Mouse (Mus musculus): ENCODE measurements at regions not wholly inside any gene's neighbourhood (a gene's known extent, or its start where the extent isn't known, plus 50 kb on each side); places are given as distances from the start of the nearest gene placed in this dataset.

- DNase-seq (ENCODE audit: low spot score): no peak
Measured at GRCm38 (mm10) chr10:9074916-9075315, 189.0 kb upstream of the Sash1 start.

- DNase-seq (ENCODE audit: low spot score): peak; percentile 22
Measured at GRCm38 (mm10) chr10:9071630-9072029, 185.8 kb upstream of the Sash1 start.

GRCm38 (mm10) chr10:9069608-9070190, 183.8 kb upstream of the Sash1 start:
- no peak for DNase-seq (ENCODE audit: low spot score)

GRCm38 (mm10) chr10:9066566-9066965, 180.7 kb upstream of the Sash1 start:
- DNase-seq (ENCODE audit: low spot score): no peak

GRCm38 (mm10) chr10:9061979-9062378, 176.1 kb upstream of the Sash1 start:
- no peak for DNase-seq (ENCODE audit: low spot score)

- no peak for DNase-seq (ENCODE audit: low spot score)
Measured at GRCm38 (mm10) chr10:9055274-9055673, 169.4 kb upstream of the Sash1 start.

GRCm38 (mm10) chr10:9053371-9053770, 167.5 kb upstream of the Sash1 start:
- no peak for DNase-seq (ENCODE audit: low spot score)

- DNase-seq (ENCODE audit: low spot score): no peak
Measured at GRCm38 (mm10) chr10:9047341-9047740, 161.5 kb upstream of the Sash1 start.

- DNase-seq (ENCODE audit: low spot score): no peak
Measured at GRCm38 (mm10) chr10:9044746-9045370, 159.0 kb upstream of the Sash1 start.

- no peak for DNase-seq (ENCODE audit: low spot score)
Measured at GRCm38 (mm10) chr10:9043507-9043906, 157.6 kb upstream of the Sash1 start.

GRCm38 (mm10) chr10:9030486-9030885, 144.6 kb upstream of the Sash1 start:
- DNase-seq (ENCODE audit: low spot score): no peak

GRCm38 (mm10) chr10:9029506-9029905, 143.6 kb upstream of the Sash1 start:
- no peak for DNase-seq (ENCODE audit: low spot score)

GRCm38 (mm10) chr10:9027070-9027807, 141.4 kb upstream of the Sash1 start:
- DNase-seq (ENCODE audit: low spot score): no peak

GRCm38 (mm10) chr10:9014810-9015505, 129.1 kb upstream of the Sash1 start:
- DNase-seq (ENCODE audit: low spot score): no peak

GRCm38 (mm10) chr10:9013549-9013925, 127.7 kb upstream of the Sash1 start:
- DNase-seq (ENCODE audit: low spot score): no peak

- DNase-seq (ENCODE audit: low spot score): peak; percentile 60
Measured at GRCm38 (mm10) chr10:9012829-9013548, 127.1 kb upstream of the Sash1 start.

- peak; percentile 33 for DNase-seq (ENCODE audit: low spot score)
Measured at GRCm38 (mm10) chr10:9011906-9012305, 126.0 kb upstream of the Sash1 start.

- no peak for DNase-seq (ENCODE audit: low spot score)
Measured at GRCm38 (mm10) chr10:9010191-9010590, 124.3 kb upstream of the Sash1 start.

- no peak for DNase-seq (ENCODE audit: low spot score)
Measured at GRCm38 (mm10) chr10:9005140-9005909, 119.5 kb upstream of the Sash1 start.

- no peak for DNase-seq (ENCODE audit: low spot score)
Measured at GRCm38 (mm10) chr10:9002261-9002660, 116.4 kb upstream of the Sash1 start.

GRCm38 (mm10) chr10:8998758-8999398, 113.0 kb upstream of the Sash1 start:
- DNase-seq (ENCODE audit: low spot score): no peak
